Mouse (Mus musculus): Measurements from ENCODE around the gene Sat1.

DNA sequence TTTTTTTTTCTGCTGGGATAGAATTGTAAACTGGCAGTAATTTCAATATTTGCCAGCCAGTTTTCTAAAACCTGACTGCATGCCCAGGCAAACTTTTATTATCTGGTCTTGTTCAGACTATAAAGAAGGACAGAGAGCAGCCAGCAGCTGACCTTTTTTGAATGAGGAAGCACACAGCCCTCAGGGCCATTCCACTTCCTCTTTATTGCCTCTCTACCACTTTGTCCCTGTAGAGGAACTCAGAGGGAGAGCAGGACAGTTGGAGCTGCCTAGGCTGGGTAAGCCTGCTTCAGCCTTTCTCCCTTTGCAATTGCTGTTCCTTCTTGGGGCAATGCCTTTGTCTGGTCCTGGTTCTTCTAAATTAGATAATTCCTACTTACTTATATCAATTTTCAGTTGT lies 43.9 kb downstream of the Sat1 start:
- no peak for TF ChIP-seq POLR2A (IDR thresholded peaks at IDR 0.05; ENCODE audit: extremely low read depth, insufficient read depth, low read length)
- TF ChIP-seq CTCF (IDR thresholded peaks at IDR 0.05; ENCODE audit: extremely low read depth, insufficient read depth, low read length) = no peak
